Mouse (Mus musculus) forebrain, embryonic 11.5 days (tissue): ENCODE results near the gene Spryd4. TPM values are rescaled to one million over a fixed set of nuclear protein-coding genes. Genes with fewer than 3 reads are reported as not detected.

Experiments
- ATAC-seq: fragments of 200-750 bp; cut with Nextera tagmentation; replicated peaks from 2 replicates; pipeline ENCODE4 v1.8.0; 2017; ENCODE audit warnings: moderate TSS enrichment; ENCODE audit not compliant: low FRiP score
- DNase-seq: peaks from one replicate; pipeline ENCODE4 v3.0.0-alpha.2; 2017; ENCODE audit warnings: low spot score
- H3K27ac ChIP-seq: fragments of 300-500 bp; sonication (generic); 2 replicates; pipeline ENCODE4 v1.5.1; 2014; ENCODE audit warnings: low read depth, low read length
- H3K27me3 ChIP-seq: fragments of 300-500 bp; sonication (generic); 2 replicates; pipeline ENCODE4 v1.6.1; 2014; ENCODE audit warnings: mild to moderate bottlenecking, low read length, mixed read lengths; ENCODE audit not compliant: control insufficient read depth, insufficient read depth
- H3K36me3 ChIP-seq: fragments of 300-500 bp; sonication (generic); 2 replicates; pipeline ENCODE4 v1.6.1; 2014; ENCODE audit warnings: mild to moderate bottlenecking, low read length, moderate library complexity, mixed read lengths; ENCODE audit not compliant: control insufficient read depth, insufficient read depth
- H3K4me1 ChIP-seq: fragments of 300-500 bp; sonication (generic); replicated peaks from 2 replicates; pipeline ENCODE4 v1.6.1; 2014; ENCODE audit warnings: low read length, mixed read lengths; ENCODE audit not compliant: control insufficient read depth, insufficient read depth
- H3K4me2 ChIP-seq: fragments of 300-500 bp; sonication (generic); 2 replicates; pipeline ENCODE4 v1.6.1; 2014; ENCODE audit warnings: low read depth, mild to moderate bottlenecking, low read length, moderate library complexity, mixed read lengths; ENCODE audit not compliant: severe bottlenecking
- H3K4me3 ChIP-seq: fragments of 300-500 bp; sonication (generic); 2 replicates; pipeline ENCODE4 v1.5.1; 2014; ENCODE audit warnings: low read depth, low read length
- H3K9ac ChIP-seq: fragments of 300-500 bp; sonication (generic); 2 replicates; pipeline ENCODE4 v1.6.1; 2014; ENCODE audit warnings: low read length
- H3K9me3 ChIP-seq: fragments of 300-500 bp; sonication (generic); 2 replicates; pipeline ENCODE4 v1.6.1; 2016; ENCODE audit warnings: low read length, mixed read lengths; ENCODE audit not compliant: control insufficient read depth
- WGBS: fragments of 180-500 bp; shearing (Covaris S2); extraction: QIAGEN DNeasy Blood & Tissue Kit; methylation state at CpG from one replicate; pipeline ENCODE4 v1.1.7; 2014; 5-methylcytosine and 5-hydroxymethylcytosine counted together
- polyA plus RNA-seq: library from polyadenylated mRNA; unstranded; fragments of >200 nt; fragmentation: Nextera tagmentation; extraction: Ambion mirVana; gene quantifications from 2 replicates; pipeline ENCODE4 v1.2.1, GENCODE M21; 2014

Spryd4 gene
- polyA plus RNA-seq, 1 experiment from 2014 or later, result 26.7 TPM

- no peak overlapping the region for H3K4me2 ChIP-seq
- no peaks in the 10 kb centered on the region for H3K4me1 ChIP-seq
- ATAC-seq (0 out of 2 replicates have a peak, but pooled peaks have one; percentile 33), DNase-seq (peak; percentile 80)
- no peaks in the 10 kb centered on the region; the same call in 1 of the 2 replicates for H3K27me3 ChIP-seq
- no peak overlapping the region for H3K9ac ChIP-seq
- no peaks in the 10 kb centered on the region for H3K9me3 ChIP-seq
- WGBS, result 56% methylated on average over 2 of the region's 2 CpGs
- H3K36me3 ChIP-seq, result no peaks in the 10 kb centered on the region
- H3K4me3 ChIP-seq, result no peak overlapping the region
- no peak overlapping the region for H3K27ac ChIP-seq
Observed at GRCm38 (mm10) chr10:128188242-128188877, 23.2 kb downstream of the Spryd4 start.

- 75% methylated on average over 5 of the region's 5 CpGs for WGBS
- DNase-seq, result no peak
- no peak overlapping the region for H3K27ac ChIP-seq
Observed at GRCm38 (mm10) chr10:128187181-128187605, 24.4 kb downstream of the Spryd4 start.

GRCm38 (mm10) chr10:128185959-128186358 lies 25.6 kb downstream of the Spryd4 start:
- Histone ChIP-seq H3K9ac (no peak overlapping the region), H3K4me2 (no peak overlapping the region), H3K36me3 (no peaks in the 10 kb centered on the region), H3K4me1 (no peaks in the 10 kb centered on the region), H3K27me3 (no peaks in the 10 kb centered on the region), H3K9me3 (no peaks in the 10 kb centered on the region), H3K4me3 (no peak overlapping the region), H3K27ac (no peak overlapping the region)
- DNase-seq (peak; percentile 92), ATAC-seq (peak; percentile 46; the same call in 1 of the 2 replicates)
- 64% methylated on average over 2 of the region's 2 CpGs for WGBS

More at GRCm38 (mm10) chr10:128187181-128187605, 24.4 kb downstream of the Spryd4 start:
- H3K9me3 ChIP-seq, result no peaks in the 10 kb centered on the region
- no peaks in the 10 kb centered on the region for H3K36me3 ChIP-seq
- no peaks in the 10 kb centered on the region for H3K4me1 ChIP-seq
- no peak for ATAC-seq
- no peak overlapping the region for H3K4me2 ChIP-seq
- H3K27me3 ChIP-seq, result no peaks in the 10 kb centered on the region
- H3K4me3 ChIP-seq, result no peak overlapping the region
- no peak overlapping the region for H3K9ac ChIP-seq

- H3K4me3 ChIP-seq, result no peak overlapping the region
- H3K4me2 ChIP-seq, result no peak overlapping the region
- H3K27ac ChIP-seq, result no peak overlapping the region
- ATAC-seq (0 out of 2 replicates have a peak, but pooled peaks have one; percentile 15), DNase-seq (no peak)
- no peaks in the 10 kb centered on the region for H3K9me3 ChIP-seq
- no peak overlapping the region for H3K9ac ChIP-seq
- no peaks in the 10 kb centered on the region for H3K27me3 ChIP-seq
- H3K36me3 ChIP-seq, result no peaks in the 10 kb centered on the region
- no peaks in the 10 kb centered on the region for H3K4me1 ChIP-seq
- WGBS, result 84% methylated on average over 6 of the region's 6 CpGs
Observed at GRCm38 (mm10) chr10:128185277-128185940, 26.2 kb downstream of the Spryd4 start.

GRCm38 (mm10) chr10:128184296-128184695 lies 27.3 kb downstream of the Spryd4 start:
- H3K9ac ChIP-seq, result no peak overlapping the region
- H3K27ac ChIP-seq, result no peak overlapping the region
- no peak overlapping the region for H3K4me3 ChIP-seq
- H3K27me3 ChIP-seq, result no peaks in the 10 kb centered on the region
- 87% methylated on average over 2 of the region's 2 CpGs for WGBS
- H3K36me3 ChIP-seq, result no peaks in the 10 kb centered on the region
- no peaks in the 10 kb centered on the region for H3K4me1 ChIP-seq
- no peak overlapping the region for H3K4me2 ChIP-seq
- DNase-seq (no peak), ATAC-seq (no peak)
- H3K9me3 ChIP-seq, result no peaks in the 10 kb centered on the region

- DNase-seq, result no peak
- ATAC-seq, result no peak
- WGBS, result 3% methylated on average over 6 of the region's 6 CpGs
- no peak within 1 kb of the TSS; the same call in 1 of the 2 replicates for H3K9ac ChIP-seq
- H3K27me3 ChIP-seq, result no peaks in the 10 kb centered on the region
- no peaks in the 10 kb centered on the region for H3K9me3 ChIP-seq
- H3K4me1 ChIP-seq, result no peaks in the 10 kb centered on the region; the same call in 1 of the 2 replicates
- no peak within 1 kb of the TSS for H3K4me3 ChIP-seq
- H3K27ac ChIP-seq, result no peak within 1 kb of the TSS
- peak within 1 kb of the TSS; percentile 24; the same call in 1 of the 2 replicates for H3K4me2 ChIP-seq
- H3K36me3 ChIP-seq, result no peaks in the 10 kb centered on the region
Observed at GRCm38 (mm10) chr10:128179989-128180388, 31.6 kb downstream of the Spryd4 start, which contains the start of gene Rbms2. TSS of gene Rbms2 (minus strand) at chr10:128180297.

GRCm38 (mm10) chr10:128177316-128177715 lies 34.3 kb downstream of the Spryd4 start:
- H3K4me1 ChIP-seq, result no peaks in the 10 kb centered on the region; the same call in 1 of the 2 replicates
- no peaks in the 10 kb centered on the region for H3K36me3 ChIP-seq
- no peaks in the 10 kb centered on the region for H3K27me3 ChIP-seq
- no peak overlapping the region for H3K4me2 ChIP-seq
- H3K4me3 ChIP-seq, result no peak overlapping the region
- WGBS, result 85% methylated on average over 4 of the region's 4 CpGs
- no peak overlapping the region for H3K27ac ChIP-seq
- no peak overlapping the region for H3K9ac ChIP-seq
- H3K9me3 ChIP-seq, result no peaks in the 10 kb centered on the region
- ATAC-seq, result no peak; the same call in 1 of the 2 replicates
- DNase-seq, result no peak

GRCm38 (mm10) chr10:128175996-128176755 lies 35.4 kb downstream of the Spryd4 start:
- no peaks in the 10 kb centered on the region; the same call in 1 of the 2 replicates for H3K4me1 ChIP-seq
- ATAC-seq (peak; percentile 86), DNase-seq (peak; percentile 85)
- H3K9me3 ChIP-seq, result no peaks in the 10 kb centered on the region
- no peak overlapping the region; the same call in 1 of the 2 replicates for H3K27ac ChIP-seq
- H3K9ac ChIP-seq, result peak overlapping the region; percentile 68
- H3K4me3 ChIP-seq, result peak overlapping the region; percentile 44
- WGBS, result under 1% methylated on average over 17 of the region's 17 CpGs
- H3K4me2 ChIP-seq, result peak overlapping the region; percentile 61
- H3K27me3 ChIP-seq, result no peaks in the 10 kb centered on the region
- no peaks in the 10 kb centered on the region for H3K36me3 ChIP-seq
